Mouse (Mus musculus) embryo, embryonic 10.5 days (tissue): ENCODE measurements at regions not wholly inside any gene's neighbourhood (a gene's known extent, or its start where the extent isn't known, plus 50 kb on each side); places are given as distances from the start of the nearest gene placed in this dataset.
A peak's percentile ranks its signal among the peaks of the same experiment; 100 is the strongest.

Experiments used
- DNase-seq: peaks from one replicate; pipeline ENCODE4 v3.0.0-alpha.2; 2015; ENCODE audit warnings: low spot score

DNA sequence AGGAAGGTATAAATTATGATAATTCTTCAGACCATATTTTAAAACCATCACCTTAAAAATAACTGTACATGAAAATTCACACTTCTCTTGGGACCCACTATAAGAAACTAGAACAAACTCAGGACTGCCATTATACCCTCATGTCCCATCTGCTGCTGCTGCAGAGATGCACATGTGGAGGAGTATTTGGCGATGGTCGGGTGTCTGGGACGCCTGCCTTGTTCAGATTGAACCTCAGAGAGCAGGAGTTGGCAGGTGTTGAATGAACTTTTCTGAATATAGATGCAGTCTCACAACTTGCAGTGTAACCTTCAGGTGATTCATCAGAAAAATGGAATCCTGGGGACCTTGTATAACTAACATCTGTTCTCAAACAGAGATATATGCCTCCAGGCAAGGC lies 1338.0 kb downstream of the Slc22a22 start:
- DNase-seq = no peak

DNA sequence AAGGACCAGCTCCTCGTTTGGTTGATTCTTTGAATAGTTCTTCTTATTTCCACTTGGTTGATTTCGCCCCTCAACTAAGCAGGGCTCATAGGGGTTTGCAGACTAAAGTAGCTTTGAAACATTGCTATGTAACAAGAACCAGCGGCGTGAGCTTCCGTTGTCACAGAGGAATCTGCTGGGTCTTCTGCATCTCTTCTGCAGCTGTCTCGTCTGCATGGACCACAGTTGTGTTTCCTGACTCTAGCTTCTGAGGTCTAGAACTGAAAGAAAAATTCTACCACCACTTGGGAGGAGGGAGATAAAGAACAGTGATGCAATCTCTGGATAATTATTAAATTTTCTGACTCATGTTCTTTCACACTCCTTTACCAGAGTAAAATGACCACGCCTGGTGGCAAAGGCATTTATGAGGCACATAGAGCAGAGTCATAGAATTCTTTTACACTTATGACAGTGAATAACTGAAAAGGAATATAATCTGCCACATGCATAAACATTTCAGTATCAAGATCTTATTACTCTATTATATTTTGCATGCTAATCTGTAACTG lies 1340.9 kb downstream of the Slc22a22 start:
- no peak for DNase-seq

DNA sequence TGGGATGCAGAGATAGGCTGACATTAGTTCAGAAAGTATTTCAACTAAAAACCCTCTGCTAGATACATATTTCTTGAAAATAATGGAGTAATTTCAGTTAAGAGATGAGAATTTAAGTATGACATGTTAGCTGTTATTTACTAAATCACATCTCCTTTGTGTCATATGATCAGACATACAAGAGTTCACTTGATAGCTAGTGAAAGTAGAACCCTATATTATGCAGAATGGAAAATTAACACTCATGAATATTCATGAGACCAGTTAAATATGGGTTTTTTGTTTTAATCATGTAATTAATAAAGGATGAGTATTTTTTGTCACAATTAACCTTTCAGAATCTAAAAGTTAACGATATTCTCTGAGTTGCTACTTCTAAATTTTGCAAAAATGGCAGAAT lies 1349.4 kb downstream of the Slc22a22 start:
- DNase-seq = no peak

- no peak for DNase-seq
Observed at GRCm38 (mm10) chr15:56119287-56120065, 1357.9 kb downstream of the Slc22a22 start.

DNA sequence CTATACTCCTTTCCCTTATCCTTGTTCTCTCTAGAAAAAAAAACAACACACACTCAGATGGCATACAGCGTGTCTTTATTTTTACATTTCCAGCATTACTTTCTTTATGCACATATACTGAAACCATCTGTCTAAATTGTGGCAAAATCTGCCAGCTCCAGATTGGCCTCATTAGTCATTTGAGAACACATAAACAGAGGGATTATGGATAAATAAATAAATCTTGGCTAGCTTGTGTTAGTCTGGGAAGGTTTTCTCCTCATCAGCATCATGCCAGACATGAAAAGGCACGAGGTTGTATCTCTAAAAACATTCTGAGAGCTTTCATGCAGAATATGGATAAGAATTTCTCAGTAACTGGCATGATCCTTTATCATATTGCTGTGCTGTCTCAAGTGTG lies 1369.1 kb downstream of the Slc22a22 start:
- DNase-seq = no peak

DNA sequence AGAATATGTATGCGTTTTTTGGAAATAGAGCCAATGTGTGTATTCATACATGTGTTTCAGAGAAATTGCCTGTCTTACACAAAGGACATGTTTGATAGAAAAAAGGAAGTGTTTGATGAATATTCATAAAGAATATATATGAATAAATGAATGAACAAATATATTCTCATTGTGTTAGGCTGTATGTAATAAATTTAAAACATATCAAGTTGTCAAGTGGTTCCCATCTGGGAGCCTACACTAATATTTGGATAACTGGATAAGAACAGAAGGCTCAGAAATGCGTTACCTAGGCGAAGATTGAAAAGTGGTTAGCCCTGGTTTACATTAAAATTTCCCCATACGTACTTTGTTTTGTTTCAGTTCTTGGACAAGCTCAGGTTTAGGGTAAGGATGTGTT lies 1369.7 kb downstream of the Slc22a22 start:
- no peak for DNase-seq

DNA sequence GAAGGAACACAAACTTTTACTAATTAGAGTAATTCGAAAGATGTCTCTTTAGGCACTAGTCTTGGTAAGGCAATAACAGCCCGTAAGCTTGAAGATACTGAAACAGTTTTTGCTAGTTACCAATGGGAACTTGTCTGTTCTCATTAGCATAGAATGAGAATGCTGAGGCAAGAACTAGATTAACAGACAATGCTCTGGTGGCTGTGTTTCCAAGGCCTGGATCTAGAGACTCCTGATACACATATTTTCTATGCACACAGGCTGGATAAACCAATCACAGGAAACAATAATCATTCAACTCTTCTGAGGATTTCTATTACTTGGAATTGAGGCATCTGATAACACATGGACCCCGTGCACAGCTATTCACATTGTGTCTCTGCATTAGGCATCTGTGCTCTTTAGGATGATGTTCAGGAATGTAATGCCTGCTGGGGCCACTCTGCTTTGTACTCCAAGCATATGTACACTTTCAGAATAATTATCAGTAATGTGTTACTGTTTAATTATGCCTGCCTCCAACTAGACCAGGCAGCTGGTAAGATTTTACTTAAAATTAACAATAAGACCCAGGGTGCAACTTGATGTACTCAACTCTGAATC lies 1377.2 kb downstream of the Slc22a22 start:
- no peak for DNase-seq

GRCm38 (mm10) chr15:56077838-56078567 lies 1399.4 kb downstream of the Slc22a22 start:
- peak; percentile 60 for DNase-seq

GRCm38 (mm10) chr15:56077081-56077480 lies 1400.3 kb downstream of the Slc22a22 start:
- DNase-seq = peak; percentile 25

- DNase-seq = no peak
Observed at GRCm38 (mm10) chr15:56076680-56077079, 1400.7 kb downstream of the Slc22a22 start.

DNA sequence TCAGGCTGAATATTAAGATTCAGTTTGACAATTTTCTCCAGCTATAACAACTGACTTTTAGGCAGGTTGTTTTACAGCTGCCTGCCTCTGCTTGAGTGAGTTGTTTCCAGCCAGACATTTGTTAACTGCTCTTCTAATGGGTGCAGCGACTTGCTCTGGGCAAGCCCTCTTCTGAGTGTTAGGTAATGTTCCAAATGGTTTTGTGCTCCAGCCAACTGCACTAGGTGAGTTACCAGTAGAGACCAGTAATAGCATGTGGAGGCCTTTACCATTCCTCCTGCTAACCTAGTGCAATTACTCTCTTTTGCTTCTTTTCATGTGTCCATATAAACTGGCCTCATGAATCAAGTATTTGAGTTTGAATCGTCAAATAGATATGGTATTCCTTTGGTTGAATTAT lies 1407.9 kb downstream of the Slc22a22 start:
- no peak for DNase-seq

GRCm38 (mm10) chr15:56067214-56067613 lies 1410.2 kb downstream of the Slc22a22 start:
- DNase-seq = no peak

- DNase-seq = no peak
Observed at GRCm38 (mm10) chr15:56066540-56066939, 1410.9 kb downstream of the Slc22a22 start.

DNA sequence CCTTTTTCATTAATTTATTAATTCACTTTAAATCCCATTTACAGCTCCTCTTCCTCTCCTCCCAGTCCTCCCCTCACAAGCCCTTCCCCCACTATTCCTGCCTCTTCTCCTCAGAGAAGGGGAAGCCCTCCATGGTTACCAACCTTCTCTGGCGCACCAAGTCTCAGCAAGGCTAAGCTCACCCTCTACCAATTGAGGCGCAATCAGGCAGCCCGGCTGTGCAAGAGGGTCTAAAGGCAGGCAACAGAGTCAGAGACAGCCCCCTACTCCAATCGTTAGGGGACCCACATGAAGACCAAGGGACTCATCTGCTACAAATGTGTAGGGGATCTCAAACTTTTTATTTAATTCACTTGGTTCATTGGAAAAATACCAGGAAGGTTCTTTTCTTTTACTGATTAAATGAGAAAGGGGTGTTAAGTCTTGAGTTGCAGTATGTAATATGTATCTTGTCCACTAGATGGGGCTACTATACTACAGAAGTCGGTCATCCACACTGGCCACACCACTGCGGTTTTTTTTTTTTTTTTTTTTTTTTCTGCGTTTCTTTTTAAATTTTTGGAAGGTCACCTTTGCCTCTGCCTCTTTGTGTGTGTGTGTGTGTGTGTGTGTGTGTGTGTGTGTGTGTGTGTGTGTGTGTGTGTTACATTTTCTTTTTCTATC lies 1411.4 kb downstream of the Slc22a22 start:
- DNase-seq = peak; percentile 84

GRCm38 (mm10) chr15:56062576-56062975 lies 1414.8 kb downstream of the Slc22a22 start:
- DNase-seq = no peak

DNA sequence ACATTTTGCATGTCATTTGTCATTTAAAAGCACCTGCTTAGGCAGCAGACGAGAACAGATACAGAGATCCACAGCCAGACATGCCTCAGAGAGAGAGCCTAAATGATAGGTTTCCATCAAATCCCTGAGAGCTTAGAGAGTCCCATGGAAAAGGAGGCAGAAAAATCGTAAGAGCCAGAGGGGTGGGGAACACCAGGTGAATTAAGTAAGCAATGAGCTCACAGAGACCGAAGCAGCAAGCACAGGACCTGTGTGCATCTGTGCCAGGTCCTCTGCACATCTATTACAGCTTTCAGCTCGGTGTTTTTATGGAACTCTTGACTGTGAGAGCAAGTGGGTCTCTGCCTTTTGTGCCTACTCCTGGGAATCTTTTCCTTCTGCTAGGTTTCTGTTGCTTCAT lies 1416.1 kb downstream of the Slc22a22 start:
- DNase-seq = no peak

DNA sequence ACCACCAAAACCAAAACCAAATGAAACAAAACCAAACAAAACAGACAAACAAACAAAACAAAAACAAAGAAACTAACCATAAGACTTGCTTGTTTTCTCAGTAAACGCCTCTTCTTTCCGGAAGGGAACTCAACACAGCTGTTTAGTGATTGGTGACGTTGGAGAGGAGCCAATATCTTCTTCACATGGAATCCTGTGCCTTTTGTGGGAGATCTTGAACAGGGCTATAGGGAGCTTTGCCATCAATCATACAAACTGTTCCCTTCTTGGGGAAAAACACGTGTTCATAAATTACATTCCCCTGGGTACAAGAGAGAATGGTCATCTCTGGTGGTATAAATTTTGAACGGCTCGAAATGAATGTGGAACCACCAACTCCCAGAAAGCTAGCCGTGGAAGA lies 1426.7 kb downstream of the Slc22a22 start:
- no peak for DNase-seq

- DNase-seq = no peak
Observed at GRCm38 (mm10) chr15:56047832-56048231, 1429.6 kb downstream of the Slc22a22 start.

GRCm38 (mm10) chr15:56046679-56047532 lies 1430.5 kb downstream of the Slc22a22 start:
- peak; percentile 87 for DNase-seq

- no peak for DNase-seq
Observed at GRCm38 (mm10) chr15:56045510-56046245, 1431.7 kb downstream of the Slc22a22 start.

DNA sequence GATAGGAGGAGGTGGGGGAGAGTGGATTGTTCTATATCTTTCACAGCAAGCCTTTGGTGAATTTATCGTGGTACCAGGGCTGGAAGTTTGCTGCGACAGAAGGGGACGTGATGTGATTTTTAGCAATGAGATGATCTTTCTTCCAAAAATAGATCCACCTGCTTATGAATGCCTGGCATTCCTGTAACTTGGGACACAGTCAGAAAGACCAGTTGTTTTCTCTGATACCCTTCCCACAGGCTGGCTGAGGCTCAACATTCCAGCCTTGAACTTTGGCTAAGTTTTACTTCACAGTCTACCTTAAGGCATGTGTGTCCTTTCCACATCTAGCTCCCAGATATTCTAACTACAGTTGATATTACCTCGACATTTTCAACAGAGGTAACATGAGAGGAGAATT lies 1434.1 kb downstream of the Slc22a22 start:
- no peak for DNase-seq
